Mouse (Mus musculus) fibroblast of lung, adult 2 months (primary cell): ENCODE results near the gene Ccdc39.

Experiments
- DNase-seq: peaks from one replicate; pipeline ENCODE4 v3.0.0-alpha.2; 2011; ENCODE audit warnings: low read depth

Ccdc39 gene

GRCm38 (mm10) chr3:33790975-33791374 lies 53.1 kb downstream of the Ccdc39 start:
- DNase-seq: no peak
